Mouse (Mus musculus): ENCODE data around the gene Wdr62. TPM values are rescaled to one million over a fixed set of nuclear protein-coding genes. Genes with fewer than 3 reads are reported as not detected.
A peak's percentile ranks its signal among the peaks of the same experiment; 100 is the strongest.
"Not testable (repeated sequence)": the region's sequence is repeated elsewhere in the genome, so short reads cannot be mapped to it uniquely, and the experiment has no call there.

Wdr62 gene
- polyA plus RNA-seq, 1 experiment from 2014 or later, result 7.3 TPM

GRCm38 (mm10) chr7:30237374-30237773 is 42.8 kb downstream of the Wdr62 start:
- H3K4me2 ChIP-seq (ENCODE audit: low read depth, low read length); H3K27ac ChIP-seq (ENCODE audit: low read length); H3K27me3 ChIP-seq (replicated peaks; ENCODE audit: control insufficient read depth, insufficient read depth, low read length); ATAC-seq; H3K9ac ChIP-seq (ENCODE audit: low read depth, low read length); H3K4me1 ChIP-seq (ENCODE audit: control insufficient read depth, insufficient read depth, low read length); H3K36me3 ChIP-seq (ENCODE audit: control insufficient read depth, insufficient read depth, low read length); H3K9me3 ChIP-seq (ENCODE audit: control insufficient read depth, low read length); H3K4me3 ChIP-seq (ENCODE audit: low read length): not testable (repeated sequence)
- 89% methylated on average over 3 of the region's 3 CpGs for WGBS

- H3K4me1 ChIP-seq (ENCODE audit: control insufficient read depth, insufficient read depth, low read length), result peaks cover 9% of the 10 kb centered on the region
- H3K27me3 ChIP-seq (replicated peaks; ENCODE audit: control insufficient read depth, insufficient read depth, low read length), result no peaks in the 10 kb centered on the region
- H3K4me2 ChIP-seq (ENCODE audit: low read depth, low read length), result no peak within 1 kb of the TSS
- ATAC-seq, result no peak
- H3K27ac ChIP-seq (ENCODE audit: low read length), result no peak within 1 kb of the TSS
- H3K4me3 ChIP-seq (ENCODE audit: low read length), result no peak within 1 kb of the TSS
- H3K9me3 ChIP-seq (ENCODE audit: control insufficient read depth, low read length), result no peaks in the 10 kb centered on the region
- WGBS, result 88% methylated on average over 4 of the region's 4 CpGs
- peaks cover 3% of the 10 kb centered on the region; the same call in 1 of the 2 replicates for H3K36me3 ChIP-seq (ENCODE audit: control insufficient read depth, insufficient read depth, low read length)
- H3K9ac ChIP-seq (ENCODE audit: low read depth, low read length), result no peak within 1 kb of the TSS
These were observed 44.6 kb downstream of the Wdr62 start, which contains the start of gene Ovol3 for GRCm38 (mm10) chr7:30235625-30236024. Ovol3 (minus strand) TSS chr7:30235725.

- no peak overlapping the region for H3K4me3 ChIP-seq (ENCODE audit: low read length)
- H3K4me1 ChIP-seq (ENCODE audit: control insufficient read depth, insufficient read depth, low read length), result peaks cover 9% of the 10 kb centered on the region
- no peaks in the 10 kb centered on the region for H3K9me3 ChIP-seq (ENCODE audit: control insufficient read depth, low read length)
- no peak for ATAC-seq
- H3K27me3 ChIP-seq (replicated peaks; ENCODE audit: control insufficient read depth, insufficient read depth, low read length), result no peaks in the 10 kb centered on the region
- H3K27ac ChIP-seq (ENCODE audit: low read length), result no peak overlapping the region
- H3K4me2 ChIP-seq (ENCODE audit: low read depth, low read length), result no peak overlapping the region
- H3K9ac ChIP-seq (ENCODE audit: low read depth, low read length), result no peak overlapping the region
- 94% methylated on average over 8 of the region's 8 CpGs for WGBS
- H3K36me3 ChIP-seq (ENCODE audit: control insufficient read depth, insufficient read depth, low read length), result peaks cover 3% of the 10 kb centered on the region; the same call in 1 of the 2 replicates
These were observed 45.1 kb downstream of the Wdr62 start for GRCm38 (mm10) chr7:30235091-30235490.

DNA sequence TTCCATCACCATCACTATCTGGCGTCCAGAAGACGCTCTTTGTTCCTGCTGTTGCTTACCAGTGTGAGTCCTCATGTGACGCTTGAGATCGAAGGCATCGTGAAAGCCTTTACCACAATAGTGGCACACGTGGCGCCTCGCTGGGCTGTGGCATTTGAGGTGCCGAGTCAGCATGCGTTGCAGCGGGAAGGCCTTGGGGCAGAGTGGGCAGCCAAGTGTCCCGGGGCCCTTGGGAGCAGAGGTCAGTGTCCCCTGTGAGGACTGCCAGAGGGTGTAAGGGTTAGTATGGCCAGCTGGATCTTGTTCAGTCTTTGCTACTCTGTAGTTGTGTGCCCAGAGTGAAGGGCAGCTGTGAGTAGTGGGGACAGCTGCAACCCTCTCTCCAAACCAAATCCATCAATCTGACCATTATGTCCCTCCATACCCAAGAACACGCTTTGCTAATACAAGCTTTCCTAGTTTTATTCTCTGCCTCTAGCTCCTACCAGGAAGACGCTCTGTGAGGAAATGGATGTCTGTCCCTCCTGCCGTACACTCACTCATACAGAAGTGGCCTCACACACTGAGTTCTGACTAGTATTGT is 45.9 kb downstream of the Wdr62 start:
- Histone ChIP-seq H3K36me3 (ENCODE audit: control insufficient read depth, insufficient read depth, low read length) (peaks cover 3% of the 10 kb centered on the region; the same call in 1 of the 2 replicates), H3K4me2 (ENCODE audit: low read depth, low read length) (no peak overlapping the region), H3K4me3 (ENCODE audit: low read length) (no peak overlapping the region), H3K27ac (ENCODE audit: low read length) (no peak overlapping the region), H3K9me3 (ENCODE audit: control insufficient read depth, low read length) (no peaks in the 10 kb centered on the region), H3K9ac (ENCODE audit: low read depth, low read length) (no peak overlapping the region), H3K27me3 (replicated peaks; ENCODE audit: control insufficient read depth, insufficient read depth, low read length) (no peaks in the 10 kb centered on the region), H3K4me1 (ENCODE audit: control insufficient read depth, insufficient read depth, low read length) (peaks cover 9% of the 10 kb centered on the region)
- 94% methylated on average over 15 of the region's 15 CpGs for WGBS
- no peak for ATAC-seq

GRCm38 (mm10) chr7:30233387-30233786 is 46.8 kb downstream of the Wdr62 start:
- no peak overlapping the region for H3K9ac ChIP-seq (ENCODE audit: low read depth, low read length)
- peaks cover 9% of the 10 kb centered on the region for H3K4me1 ChIP-seq (ENCODE audit: control insufficient read depth, insufficient read depth, low read length)
- no peak overlapping the region for H3K4me3 ChIP-seq (ENCODE audit: low read length)
- no peaks in the 10 kb centered on the region for H3K9me3 ChIP-seq (ENCODE audit: control insufficient read depth, low read length)
- H3K27ac ChIP-seq (ENCODE audit: low read length), result no peak overlapping the region
- ATAC-seq, result no peak
- no peak overlapping the region for H3K4me2 ChIP-seq (ENCODE audit: low read depth, low read length)
- 87% methylated on average over 20 of the region's 20 CpGs for WGBS
- no peaks in the 10 kb centered on the region for H3K27me3 ChIP-seq (replicated peaks; ENCODE audit: control insufficient read depth, insufficient read depth, low read length)
- H3K36me3 ChIP-seq (ENCODE audit: control insufficient read depth, insufficient read depth, low read length), result peaks cover 3% of the 10 kb centered on the region; the same call in 1 of the 2 replicates

DNA sequence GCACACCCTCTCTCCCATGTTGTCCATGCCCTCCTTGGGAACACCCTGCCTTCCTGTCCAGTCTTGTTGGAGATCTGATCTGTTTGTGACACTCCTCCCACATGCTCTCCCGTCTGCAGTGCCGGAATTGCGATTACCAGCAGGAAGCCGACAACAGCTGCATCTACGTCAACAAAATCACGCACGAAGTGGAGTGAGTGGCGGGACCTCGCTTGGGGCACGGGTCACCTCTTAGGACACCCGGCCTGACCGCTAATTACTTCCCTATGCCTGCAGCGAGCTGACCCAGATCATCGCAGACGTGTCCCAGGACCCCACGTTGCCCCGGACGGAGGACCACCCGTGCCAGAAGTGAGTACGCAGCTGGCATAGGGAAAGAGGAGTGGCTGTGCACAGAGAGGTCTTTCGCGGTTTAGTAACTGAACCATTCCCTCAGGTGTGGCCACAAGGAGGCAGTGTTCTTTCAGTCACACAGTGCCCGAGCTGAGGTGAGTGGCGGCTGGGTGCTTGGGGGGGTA is 47.5 kb downstream of the Wdr62 start:
- Histone ChIP-seq H3K9me3 (ENCODE audit: control insufficient read depth, low read length) (no peaks in the 10 kb centered on the region), H3K9ac (ENCODE audit: low read depth, low read length) (peak overlapping the region; percentile 77), H3K4me2 (ENCODE audit: low read depth, low read length) (peak overlapping the region; percentile 75), H3K27ac (ENCODE audit: low read length) (peak overlapping the region; percentile 62), H3K27me3 (replicated peaks; ENCODE audit: control insufficient read depth, insufficient read depth, low read length) (no peaks in the 10 kb centered on the region), H3K36me3 (ENCODE audit: control insufficient read depth, insufficient read depth, low read length) (peaks cover 3% of the 10 kb centered on the region; the same call in 1 of the 2 replicates), H3K4me1 (ENCODE audit: control insufficient read depth, insufficient read depth, low read length) (peaks cover 9% of the 10 kb centered on the region), H3K4me3 (ENCODE audit: low read length) (peak overlapping the region; percentile 72)
- ATAC-seq, result peak; percentile 28
- WGBS, result 4% methylated on average over 24 of the region's 24 CpGs

DNA sequence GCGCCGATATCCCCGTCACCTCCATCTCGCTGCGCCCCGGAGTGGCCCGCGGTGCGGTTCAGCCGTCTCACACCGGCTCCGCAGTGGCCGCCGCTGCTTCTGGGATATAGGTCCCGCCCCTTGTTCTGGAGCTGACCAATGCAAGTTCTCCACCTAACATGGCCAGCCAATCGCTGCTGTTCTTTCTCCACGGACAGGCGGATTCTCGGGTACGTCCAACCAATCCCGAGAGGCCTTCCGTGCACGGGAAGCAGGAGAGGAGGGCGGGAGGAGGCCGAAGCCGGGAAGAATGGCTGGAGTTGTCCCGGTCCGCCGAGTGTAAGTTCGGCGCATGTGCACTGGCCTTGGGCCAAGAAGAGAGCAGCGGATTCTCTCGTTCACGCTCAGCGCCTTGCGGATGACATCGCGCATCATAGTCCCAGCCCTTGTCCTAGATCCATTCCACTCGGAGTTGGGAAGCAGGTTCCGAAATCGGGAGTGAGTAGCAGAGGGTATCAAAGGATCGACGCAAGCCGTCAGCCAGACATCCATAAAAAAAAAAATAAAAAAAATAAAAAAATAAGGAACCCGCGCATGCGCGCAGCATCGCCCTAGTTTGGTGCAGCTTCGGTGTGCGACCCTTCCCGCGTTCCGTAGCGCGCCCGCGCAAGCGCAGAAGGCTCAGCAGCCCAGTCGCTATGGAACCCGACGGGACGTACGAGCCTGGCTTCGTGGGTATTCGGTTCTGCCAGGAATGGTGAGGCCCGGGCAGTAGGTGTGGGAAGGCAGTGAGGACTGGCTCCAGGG is 48.4 kb downstream of the Wdr62 start, which contains the start of the genes Polr2i and Tbcb:
Polr2i (plus strand) TSS at position 280 of the 786 bp plus-strand sequence.
Tbcb (minus strand) TSS at position 604 of the 786 bp plus-strand sequence.
- peak within 1 kb of the TSS; percentile 92 for H3K27ac ChIP-seq (ENCODE audit: low read length)
- peaks cover 5% of the 10 kb centered on the region; the same call in 1 of the 2 replicates for H3K36me3 ChIP-seq (ENCODE audit: control insufficient read depth, insufficient read depth, low read length)

DNA sequence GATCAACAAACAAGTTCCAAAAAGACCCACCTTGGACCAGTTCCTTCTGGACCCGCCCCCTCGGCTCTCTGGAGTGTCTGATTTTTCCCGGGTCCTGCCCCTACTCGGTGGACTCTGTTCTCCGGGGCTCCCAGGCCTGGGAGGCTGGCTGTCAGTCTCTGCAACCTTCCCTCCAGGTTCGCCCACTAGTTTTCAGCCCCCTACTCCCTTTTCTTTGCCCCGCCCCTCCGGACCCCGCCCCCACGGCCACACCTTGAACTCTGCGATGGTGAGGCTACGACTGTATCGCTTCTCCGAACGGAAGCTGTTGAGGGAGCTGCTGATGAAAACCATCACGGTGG is 48.9 kb downstream of the Wdr62 start:
- Histone ChIP-seq H3K9ac (ENCODE audit: low read depth, low read length) (peak overlapping the region; percentile 71), H3K4me1 (ENCODE audit: control insufficient read depth, insufficient read depth, low read length) (peaks cover 9% of the 10 kb centered on the region), H3K4me2 (ENCODE audit: low read depth, low read length) (peak overlapping the region; percentile 84), H3K27ac (ENCODE audit: low read length) (no peak overlapping the region), H3K36me3 (ENCODE audit: control insufficient read depth, insufficient read depth, low read length) (peaks cover 7% of the 10 kb centered on the region; the same call in 1 of the 2 replicates), H3K27me3 (replicated peaks; ENCODE audit: control insufficient read depth, insufficient read depth, low read length) (no peaks in the 10 kb centered on the region), H3K4me3 (ENCODE audit: low read length) (peak overlapping the region; percentile 72), H3K9me3 (ENCODE audit: control insufficient read depth, low read length) (no peaks in the 10 kb centered on the region)
- no peak for ATAC-seq
- under 1% methylated on average over 16 of the region's 16 CpGs for whole genome bisulfite sequencing

More for the DNA sequence above, 48.4 kb downstream of the Wdr62 start, which contains the start of the genes Polr2i and Tbcb:
- Histone ChIP-seq H3K4me3 (ENCODE audit: low read length) (peak within 1 kb of the TSS; percentile 72), H3K27me3 (replicated peaks; ENCODE audit: control insufficient read depth, insufficient read depth, low read length) (no peaks in the 10 kb centered on the region), H3K9me3 (ENCODE audit: control insufficient read depth, low read length) (no peaks in the 10 kb centered on the region), H3K4me2 (ENCODE audit: low read depth, low read length) (peak within 1 kb of the TSS; percentile 84), H3K9ac (ENCODE audit: low read depth, low read length) (peak within 1 kb of the TSS; percentile 77), H3K4me1 (ENCODE audit: control insufficient read depth, insufficient read depth, low read length) (peaks cover 9% of the 10 kb centered on the region)
- under 1% methylated on average over 67 of the region's 67 CpGs for WGBS
- peak; percentile 95 for ATAC-seq

DNA sequence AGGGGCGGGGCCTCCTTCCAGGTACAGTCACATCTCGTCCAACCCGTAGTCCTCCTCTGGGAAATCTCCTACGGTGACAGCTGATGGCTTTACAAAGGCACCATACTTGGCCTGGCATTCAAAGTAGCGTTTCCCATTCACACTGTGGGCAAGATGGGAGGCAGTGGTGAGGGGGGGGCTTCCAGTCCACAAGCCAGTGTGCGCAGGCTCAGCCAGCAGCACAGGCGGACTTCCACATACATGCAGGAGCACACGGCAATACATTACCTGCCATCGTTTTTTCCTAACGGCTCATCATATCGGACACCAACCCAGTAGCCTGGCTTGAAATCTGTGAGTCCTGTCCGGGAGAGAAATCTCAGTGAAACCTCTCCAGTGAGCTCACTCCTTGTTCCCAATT is 56.0 kb downstream of the Wdr62 start:
- 90% methylated on average over 12 of the region's 12 CpGs for WGBS
- Histone ChIP-seq H3K27ac (ENCODE audit: low read length) (no peak overlapping the region), H3K9ac (ENCODE audit: low read depth, low read length) (no peak overlapping the region), H3K4me2 (ENCODE audit: low read depth, low read length) (no peak overlapping the region), H3K4me1 (ENCODE audit: control insufficient read depth, insufficient read depth, low read length) (peaks cover 3% of the 10 kb centered on the region), H3K4me3 (ENCODE audit: low read length) (no peak overlapping the region), H3K9me3 (ENCODE audit: control insufficient read depth, low read length) (no peaks in the 10 kb centered on the region), H3K27me3 (replicated peaks; ENCODE audit: control insufficient read depth, insufficient read depth, low read length) (no peaks in the 10 kb centered on the region), H3K36me3 (ENCODE audit: control insufficient read depth, insufficient read depth, low read length) (peaks cover 17% of the 10 kb centered on the region)
- no peak for ATAC-seq

Measured in intestine, embryonic 16.5 days (tissue).